In genomic region chr3:148220826-148221225, GRCm38 (mm10) we compare ENCODE assay signal across 24 mouse cellular contexts.
DNase-seq lines count a peak whose midpoint lies in the region; ATAC-seq and TF ChIP-seq lines count a peak whose summit lies in the region.
"Had no signal": no experiment of that assay in that cellular context is flagged by ENCODE, and none has a peak within 500 bp of the region (broad histone marks: within the 10 kb centered on the region; RNA-seq: fewer than 3 reads in every experiment).

No protein-coding gene starts in this region.

- peak; percentile 34 for DNase-seq in lung, postnatal 0 days (ENCODE audit: low spot score)
- DNase-seq in lung, adult 2 months, result no peak
- peak; percentile 47 for DNase-seq in CH12.LX (ENCODE audit: extremely low read depth)
- no peak for DNase-seq in kidney, adult 9 months
- no peak for DNase-seq in kidney, postnatal 25 days
- DNase-seq in right cerebral cortex, postnatal 4 days, result no peak
- DNase-seq: cerebellum, adult 11 months; cerebellum, adult 9-11 months; gastrocnemius, postnatal 14 days; heart, postnatal 4 days; kidney, adult 8-10 months; kidney, postnatal 14 days; spleen, adult 18-20 months; thymus, postnatal 25 days had no signal

- in situ Hi-C loops in CH12.LX (cut with MboI; ENCODE audit: low pct_ligation_motif_present, low pct_unique_long_range_greater_than_20kb, low sequenced_read_pairs), result no loop called here

- TF ChIP-seq CTCF in lung, postnatal 0 days (IDR thresholded peaks at IDR 0.05), result no peak
- no peak for TF ChIP-seq CTCF in lung, adult 2 months (IDR thresholded peaks at IDR 0.05; ENCODE audit: insufficient read depth, low read length)
- TF ChIP-seq CTCF in CH12.LX (conservative IDR thresholded peaks at IDR 0.05 in 1 of 2, IDR thresholded peaks at IDR 0.05 in 1 of 2; ENCODE audit: low read depth in 2 of 2, low read length in 2 of 2), result no peak

- H3K27me3 ChIP-seq in lung, postnatal 0 days (replicated peaks; ENCODE audit: insufficient read depth, low read length), result no peaks in the 10 kb centered on the region
- H3K27me3 ChIP-seq in CH12.LX (replicated peaks), result no peaks in the 10 kb centered on the region
- H3K27me3 ChIP-seq: heart, embryonic 15.5 days; hindbrain, embryonic 15.5 days; limb, embryonic 15.5 days; megakaryocyte, embryonic 14.5 days; midbrain, embryonic 13.5 days; stomach, embryonic 15.5 days had no signal

- WGBS in lung, postnatal 0 days, result 79% methylated on average over 5 of the region's 5 CpGs
- 79% methylated on average over 5 of the region's 5 CpGs for WGBS in lung, adult 2 months

- no peak overlapping the region for H3K4me2 ChIP-seq in lung, postnatal 0 days (replicated peaks; ENCODE audit: low read depth, low read length)
- H3K4me2 ChIP-seq in CH12.LX (ENCODE audit: insufficient read depth, low read depth, poor library complexity, severe bottlenecking), result no peak overlapping the region
- H3K4me2 ChIP-seq: heart, embryonic 15.5 days; hindbrain, embryonic 15.5 days; limb, embryonic 15.5 days; midbrain, embryonic 13.5 days; stomach, embryonic 15.5 days had no signal

- H3K27ac ChIP-seq in lung, postnatal 0 days (ENCODE audit: low read length), result no peak overlapping the region
- H3K27ac ChIP-seq in CH12.LX (ENCODE audit: insufficient read depth, low read depth), result no peak overlapping the region
- H3K27ac ChIP-seq: forebrain, embryonic 10.5 days; heart, embryonic 15.5 days; hindbrain, embryonic 15.5 days; limb, embryonic 15.5 days; midbrain, embryonic 13.5 days; stomach, embryonic 15.5 days had no signal

- H3K79me2 ChIP-seq in CH12.LX (replicated peaks; ENCODE audit: control insufficient read depth, extremely low read depth, insufficient read depth, poor library complexity, severe bottlenecking), result no peaks in the 10 kb centered on the region

- dilution Hi-C loops in CH12.LX (cut with MboI; ENCODE audit: extremely low pct_ligation_motif_present, extremely low pct_unique_long_range_greater_than_20kb, low sequenced_read_pairs), result no loop called here

- TF ChIP-seq EP300 in lung, postnatal 0 days (IDR thresholded peaks at IDR 0.05), result no peak
- no peak for TF ChIP-seq EP300 in CH12.LX (IDR thresholded peaks at IDR 0.05; ENCODE audit: low read length)

- no peak for TF ChIP-seq POLR2A in lung, adult 2 months (IDR thresholded peaks at IDR 0.05; ENCODE audit: borderline replicate concordance, extremely low read depth, low read depth, low read length)
- no peak for TF ChIP-seq POLR2A in CH12.LX (IDR thresholded peaks at IDR 0.05; ENCODE audit: low read depth, low read length)

- H3K9me3 ChIP-seq in lung, postnatal 0 days (ENCODE audit: low read length), result no peaks in the 10 kb centered on the region
- no peaks in the 10 kb centered on the region for H3K9me3 ChIP-seq in CH12.LX (replicated peaks; ENCODE audit: low read length)
- H3K9me3 ChIP-seq: forebrain, embryonic 10.5 days; heart, embryonic 15.5 days; hindbrain, embryonic 15.5 days; limb, embryonic 15.5 days; midbrain, embryonic 13.5 days; stomach, embryonic 15.5 days had no signal

- H3K36me3 ChIP-seq in lung, postnatal 0 days (ENCODE audit: insufficient read depth, low read length), result no peaks in the 10 kb centered on the region
- no peaks in the 10 kb centered on the region for H3K36me3 ChIP-seq in CH12.LX (replicated peaks in 1 of 2; ENCODE audit: control insufficient read depth in 1 of 2, insufficient read depth in 1 of 2, low read length in 1 of 2)
- H3K36me3 ChIP-seq: forebrain, embryonic 10.5 days; heart, embryonic 15.5 days; hindbrain, embryonic 15.5 days; limb, embryonic 15.5 days; midbrain, embryonic 13.5 days; stomach, embryonic 15.5 days had no signal

- no peak for ATAC-seq in lung, postnatal 0 days
- ATAC-seq in granulocyte monocyte progenitor cell, adult 5-6 weeks (replicated peaks; ENCODE audit: poor library complexity, severe bottlenecking), result peak; percentile 99
- peak; percentile 67; the same call in 1 of the 2 replicates for ATAC-seq in neutrophil, adult 5-6 weeks (ENCODE audit: extremely low read depth, insufficient number of reproducible peaks, low FRiP score, poor library complexity, severe bottlenecking)
- ATAC-seq: forebrain, embryonic 16.5 days; midbrain, embryonic 13.5 days had no signal

- H3K4me1 ChIP-seq in lung, postnatal 0 days (ENCODE audit: insufficient read depth, low read depth, low read length), result no peaks in the 10 kb centered on the region
- no peaks in the 10 kb centered on the region for H3K4me1 ChIP-seq in lung, adult 2 months (ENCODE audit: control insufficient read depth, insufficient read depth, low read length)
- H3K4me1 ChIP-seq in CH12.LX (ENCODE audit: control insufficient read depth in 1 of 2, insufficient read depth in 2 of 2), result peaks cover 0 to 8% of the 10 kb centered on the region in 2 experiments; a peak in 3 of 4 replicates
- H3K4me1 ChIP-seq: forebrain, embryonic 10.5 days; heart, embryonic 15.5 days; hindbrain, embryonic 15.5 days; limb, embryonic 15.5 days; megakaryocyte, embryonic 14.5 days; midbrain, embryonic 13.5 days; stomach, embryonic 15.5 days had no signal

- no peak overlapping the region for H3K9ac ChIP-seq in lung, postnatal 0 days (replicated peaks; ENCODE audit: low read depth)
- no peak overlapping the region for H3K9ac ChIP-seq in CH12.LX (ENCODE audit: insufficient read depth, low read depth)
- H3K9ac ChIP-seq: heart, embryonic 15.5 days; hindbrain, embryonic 15.5 days; limb, embryonic 15.5 days; midbrain, embryonic 13.5 days; stomach, embryonic 15.5 days had no signal

- TF ChIP-seq RAD21 in CH12.LX (IDR thresholded peaks at IDR 0.05; ENCODE audit: low read depth, low read length), result no peak

- no peak overlapping the region for H3K4me3 ChIP-seq in lung, postnatal 0 days (ENCODE audit: low read depth, low read length)
- no peak overlapping the region for H3K4me3 ChIP-seq in lung, adult 2 months (replicated peaks; ENCODE audit: extremely low read depth, low read depth, low read length)
- no peak overlapping the region for H3K4me3 ChIP-seq in CH12.LX (replicated peaks in 1 of 3; ENCODE audit: low read depth in 2 of 3, low read length in 2 of 3, poor library complexity in 1 of 3)
- H3K4me3 ChIP-seq: forebrain, embryonic 10.5 days; heart, embryonic 15.5 days; hindbrain, embryonic 15.5 days; limb, embryonic 15.5 days; megakaryocyte, embryonic 14.5 days; midbrain, embryonic 13.5 days; stomach, embryonic 15.5 days had no signal

TF ChIP-seq in CH12.LX, 34 proteins besides CTCF, POLR2A, EP300 and RAD21:
- TF ChIP-seq JUND (conservative IDR thresholded peaks at IDR 0.05; ENCODE audit: low read depth, low read length), result no peak
- TF ChIP-seq NELFE (IDR thresholded peaks at IDR 0.05; ENCODE audit: low read depth, low read length), result no peak
- TF ChIP-seq TCF12 (IDR thresholded peaks at IDR 0.05; ENCODE audit: low read depth, low read length), result no peak
- TF ChIP-seq ZC3H11A (IDR thresholded peaks at IDR 0.05; ENCODE audit: low read depth, low read length), result no peak
- TF ChIP-seq CHD2 (IDR thresholded peaks at IDR 0.05; ENCODE audit: low read length), result no peak
- no peak for TF ChIP-seq MAFK (IDR thresholded peaks at IDR 0.05; ENCODE audit: insufficient replicate concordance, low read length)
- no peak for TF ChIP-seq SIN3A (IDR thresholded peaks at IDR 0.05; ENCODE audit: low read length)
- TF ChIP-seq ELF1 (IDR thresholded peaks at IDR 0.05; ENCODE audit: low read depth, low read length), result no peak
- TF ChIP-seq ZMIZ1 (IDR thresholded peaks at IDR 0.05; ENCODE audit: low read depth, low read length), result no peak
- no peak for TF ChIP-seq CHD1 (IDR thresholded peaks at IDR 0.05; ENCODE audit: low read depth, low read length)
- no peak for TF ChIP-seq MYC (IDR thresholded peaks at IDR 0.05; ENCODE audit: low read depth, low read length)
- TF ChIP-seq USF1 (IDR thresholded peaks at IDR 0.05; ENCODE audit: low read depth, low read length), result no peak
- no peak for TF ChIP-seq MAX (IDR thresholded peaks at IDR 0.05; ENCODE audit: low read length)
- TF ChIP-seq POLR2AphosphoS2 (IDR thresholded peaks at IDR 0.05; ENCODE audit: low read depth, low read length), result no peak
- no peak for TF ChIP-seq MEF2A (IDR thresholded peaks at IDR 0.05; ENCODE audit: borderline replicate concordance, low read depth, low read length)
- no peak for TF ChIP-seq BHLHE40 (IDR thresholded peaks at IDR 0.05; ENCODE audit: low read depth, low read length)
- no peak for TF ChIP-seq IRF4 (IDR thresholded peaks at IDR 0.05; ENCODE audit: low read depth, low read length)
- no peak for TF ChIP-seq E2F4 (IDR thresholded peaks at IDR 0.05; ENCODE audit: insufficient replicate concordance, low read depth, low read length)
- TF ChIP-seq KAT2A (IDR thresholded peaks at IDR 0.05; ENCODE audit: insufficient replicate concordance, low read length), result no peak
TF ChIP-seq in CH12.LX: peak in this region for 0.

Comparison
In these comparisons a context has a peak if more than half of its experiments do, and no peak if none do; other contexts are left out.
1. DNase-seq: peak in lung, postnatal 0 days (single experiment) and CH12.LX (single experiment); none in lung, adult 2 months (single experiment), kidney, adult 9 months (single experiment), kidney, postnatal 25 days (0 of 2) and right cerebral cortex, postnatal 4 days (single experiment).